Mouse (Mus musculus): ENCODE measurements around the gene Gm43517.

Gene Gm43517

GRCm38 (mm10) chr12:49397443-49398162 is 12.6 kb downstream of the Gm43517 start:
- ChIA-PET CTCF (no interaction called here), POLR2A (no interaction called here)

- POLR2A ChIA-PET: no interaction called here
- CTCF ChIA-PET: no interaction called here
Observed at GRCm38 (mm10) chr12:49398163-49398540, 13.2 kb downstream of the Gm43517 start.

- POLR2A ChIA-PET: no interaction called here
Observed at GRCm38 (mm10) chr12:49398636-49399035, 13.7 kb downstream of the Gm43517 start.

GRCm38 (mm10) chr12:49399611-49400010 is 14.6 kb downstream of the Gm43517 start:
- CTCF ChIA-PET: no interaction called here
- POLR2A ChIA-PET: no interaction called here

More at GRCm38 (mm10) chr12:49398636-49399035, 13.7 kb downstream of the Gm43517 start:
- CTCF ChIA-PET: no interaction called here

- CTCF ChIA-PET: interaction anchor here in 2 of 4 experiments (0.7 to 1.2 kb wide), 3 partner anchors 17 to 25 kb away, joined by 3 to 4 read pairs (median 3); partner anchors contain the start of gene Foxg1 (in 1 of the 2)
- POLR2A ChIA-PET: no interaction called here
Observed at GRCm38 (mm10) chr12:49400036-49400852, 15.3 kb downstream of the Gm43517 start.

- CTCF ChIA-PET: interaction anchor here in 2 of 4 experiments (0.7 to 1.2 kb wide), 3 partner anchors 18 to 26 kb away, joined by 3 to 4 read pairs (median 3); partner anchors contain the start of gene Foxg1 (in 1 of the 2)
- POLR2A ChIA-PET: no interaction called here
Observed at GRCm38 (mm10) chr12:49400853-49401118, 15.8 kb downstream of the Gm43517 start.

- ChIA-PET POLR2A (interaction anchor here in 3 of 4 experiments (0.6 to 1.0 kb wide), 7 partner anchors 10 to 1814 kb away, joined by 3 to 6 read pairs (median 4); no protein-coding TSS in a partner anchor), CTCF (interaction anchor here in 2 of 4 experiments (0.7 to 1.2 kb wide), 3 partner anchors 18 to 26 kb away, joined by 3 to 4 read pairs (median 3); partner anchors contain the start of gene Foxg1 (in 1 of the 2))
Observed at GRCm38 (mm10) chr12:49401119-49401795, 16.3 kb downstream of the Gm43517 start.

- CTCF ChIA-PET: no interaction called here
- POLR2A ChIA-PET: interaction anchor here in 3 of 4 experiments (0.6 to 1.0 kb wide), 7 partner anchors 10 to 1813 kb away, joined by 3 to 6 read pairs (median 4); no protein-coding TSS in a partner anchor
Observed at GRCm38 (mm10) chr12:49401796-49402130, 16.8 kb downstream of the Gm43517 start.

- ChIA-PET CTCF (no interaction called here), POLR2A (no interaction called here)
Observed at GRCm38 (mm10) chr12:49409833-49410232, 24.9 kb downstream of the Gm43517 start.

- ChIA-PET CTCF (no interaction called here), POLR2A (no interaction called here)
Observed at GRCm38 (mm10) chr12:49417963-49418362, 33.0 kb downstream of the Gm43517 start.

All from embryonic stem cell, embryonic (primary cell).